Mouse (Mus musculus) right cerebral cortex, postnatal 14 days (tissue): ENCODE measurements around the gene Sco1.
A peak's percentile ranks its signal among the peaks of the same experiment; 100 is the strongest.
"Not testable (repeated sequence)": the region's sequence is repeated elsewhere in the genome, so short reads cannot be mapped to it uniquely, and the experiment has no call there.

Source experiments
- DNase-seq: peaks from one replicate; pipeline ENCODE4 v3.0.0; 2022

The Sco1 gene

GRCm38 (mm10) chr11:67086467-67087164 is 34.1 kb downstream of the Sco1 start:
- no peak for DNase-seq

DNA sequence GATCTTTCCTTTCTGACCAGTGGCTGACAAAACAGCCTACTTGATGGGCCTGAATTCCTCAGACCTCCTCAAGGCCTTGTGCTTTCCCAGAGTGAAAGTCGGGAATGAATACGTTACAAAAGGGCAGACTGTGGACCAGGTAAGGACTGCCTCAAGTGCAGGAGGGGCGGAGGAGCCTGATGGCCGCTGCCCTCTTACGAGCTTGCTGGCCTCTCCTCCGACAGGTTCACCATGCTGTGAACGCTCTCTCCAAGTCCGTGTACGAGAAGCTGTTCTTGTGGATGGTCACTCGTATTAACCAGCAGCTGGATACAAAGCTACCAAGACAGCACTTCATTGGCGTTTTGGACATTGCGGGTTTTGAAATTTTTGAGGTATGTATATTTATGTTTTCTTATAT is 34.8 kb downstream of the Sco1 start:
- no peak for DNase-seq

- not testable (repeated sequence) for DNase-seq
Observed at GRCm38 (mm10) chr11:67092354-67092753, 39.9 kb downstream of the Sco1 start.

DNA sequence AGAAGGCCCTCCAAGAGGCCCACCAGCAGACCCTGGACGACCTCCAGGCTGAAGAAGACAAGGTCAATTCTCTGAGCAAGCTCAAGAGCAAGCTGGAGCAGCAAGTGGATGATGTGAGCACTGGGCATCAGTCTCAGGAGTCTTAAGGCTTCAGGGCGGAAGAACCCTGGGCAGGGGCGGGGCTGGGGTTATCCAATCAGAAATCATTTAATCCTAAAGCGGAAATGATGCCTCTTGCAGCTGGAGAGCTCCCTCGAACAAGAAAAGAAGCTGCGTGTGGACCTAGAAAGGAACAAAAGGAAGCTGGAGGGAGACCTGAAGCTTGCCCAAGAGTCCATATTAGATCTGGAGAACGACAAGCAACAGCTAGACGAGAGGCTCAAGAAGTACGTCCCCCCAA is 40.7 kb downstream of the Sco1 start:
- no peak for DNase-seq

DNA sequence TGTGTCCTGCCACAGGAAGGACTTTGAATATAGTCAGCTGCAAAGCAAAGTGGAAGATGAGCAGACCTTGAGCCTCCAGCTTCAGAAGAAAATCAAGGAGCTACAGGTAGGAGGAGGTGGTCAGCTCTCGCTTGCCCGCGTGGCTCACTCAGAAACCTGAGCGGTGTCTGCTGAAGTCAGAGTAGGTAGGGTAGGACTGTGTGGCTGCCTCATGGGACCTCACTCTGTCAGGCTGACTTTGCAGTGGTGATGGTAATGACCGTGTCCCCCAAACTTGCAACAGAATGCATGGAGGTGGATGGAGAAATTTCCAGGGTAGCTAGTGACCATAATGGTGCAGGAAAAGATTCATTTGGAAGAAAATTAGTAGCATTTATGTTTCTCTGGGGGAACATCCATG is 41.2 kb downstream of the Sco1 start:
- DNase-seq, result no peak

- DNase-seq, result no peak
Observed at GRCm38 (mm10) chr11:67094470-67094869, 42.0 kb downstream of the Sco1 start.

DNA sequence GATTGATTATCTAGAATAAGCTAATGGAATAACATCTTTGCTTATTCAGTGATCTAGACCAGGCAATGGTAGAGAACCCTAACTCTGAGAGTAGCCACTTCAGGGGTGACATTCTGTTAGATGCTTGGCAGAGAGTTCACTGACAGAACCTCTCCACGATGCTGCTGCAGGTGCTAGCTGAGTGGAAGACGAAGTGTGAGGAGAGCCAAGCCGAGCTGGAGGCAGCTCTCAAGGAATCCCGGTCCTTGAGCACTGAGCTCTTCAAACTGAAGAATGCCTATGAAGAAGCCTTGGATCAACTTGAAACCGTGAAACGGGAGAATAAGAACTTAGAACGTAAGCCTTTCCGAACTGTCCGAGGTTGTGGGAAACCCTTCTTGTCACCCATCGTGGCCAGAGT is 45.2 kb downstream of the Sco1 start:
- no peak for DNase-seq

GRCm38 (mm10) chr11:67098427-67098826 is 46.0 kb downstream of the Sco1 start:
- peak; percentile 31 for DNase-seq

DNA sequence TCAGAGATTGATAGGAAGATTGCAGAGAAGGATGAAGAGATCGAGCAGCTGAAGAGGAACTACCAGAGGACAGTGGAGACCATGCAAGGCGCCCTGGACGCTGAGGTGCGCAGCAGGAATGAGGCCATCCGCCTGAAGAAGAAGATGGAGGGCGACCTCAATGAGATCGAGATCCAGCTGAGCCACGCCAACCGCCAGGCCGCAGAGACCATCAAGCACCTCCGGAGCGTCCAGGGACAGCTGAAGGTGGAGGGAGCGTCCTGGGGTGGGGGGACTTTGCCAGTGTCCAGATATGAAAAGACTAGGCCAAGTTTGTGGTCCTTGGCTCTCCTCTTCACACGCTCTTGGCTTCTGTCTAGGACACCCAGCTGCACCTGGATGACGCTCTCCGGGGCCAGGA is 46.8 kb downstream of the Sco1 start:
- no peak for DNase-seq

DNA sequence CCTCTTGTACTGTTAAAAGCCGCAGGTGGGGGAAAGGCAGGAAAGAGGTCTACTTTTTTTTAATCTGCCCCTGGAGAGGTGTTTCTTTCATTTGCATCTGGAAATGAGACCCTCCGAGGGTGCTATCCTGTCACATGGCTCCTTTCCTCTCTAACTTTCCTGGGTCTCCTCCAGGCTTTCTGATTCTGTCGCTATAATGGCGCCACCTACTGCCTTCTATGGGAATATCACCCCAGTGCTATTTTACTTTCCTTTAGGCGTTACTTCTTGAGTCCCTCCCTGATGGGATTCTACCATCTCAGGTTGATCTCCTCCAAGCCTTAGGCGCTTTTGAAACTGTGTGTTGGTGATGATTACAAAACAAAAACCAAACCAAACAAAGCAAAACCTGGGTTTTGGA is 47.7 kb downstream of the Sco1 start:
- DNase-seq, result peak; percentile 38

DNA sequence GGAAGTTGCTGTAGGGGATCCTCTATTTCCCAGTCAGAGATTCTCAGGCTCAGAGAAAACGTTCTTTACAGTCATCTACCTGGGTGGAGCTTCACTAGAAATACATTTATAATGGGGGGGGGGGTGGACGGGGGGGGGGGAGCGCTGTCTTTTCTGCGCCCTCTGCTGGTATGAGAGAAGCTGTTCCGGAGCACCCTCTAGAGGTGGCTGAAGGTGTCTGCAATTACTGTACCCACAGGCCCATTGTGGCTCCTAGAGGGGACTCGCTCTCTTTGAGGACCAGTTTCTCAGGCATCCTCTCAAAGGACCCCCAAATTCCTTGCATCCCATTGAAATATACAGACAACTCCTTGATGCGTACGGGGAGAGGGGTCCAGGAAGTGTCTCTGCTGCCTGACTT is 49.2 kb downstream of the Sco1 start:
- peak; percentile 59 for DNase-seq

GRCm38 (mm10) chr11:67103256-67103655 is 50.8 kb downstream of the Sco1 start:
- DNase-seq, result no peak

- DNase-seq, result no peak
Observed at GRCm38 (mm10) chr11:67104242-67104641, 51.8 kb downstream of the Sco1 start.

GRCm38 (mm10) chr11:67104714-67105113 is 52.2 kb downstream of the Sco1 start:
- no peak for DNase-seq

DNA sequence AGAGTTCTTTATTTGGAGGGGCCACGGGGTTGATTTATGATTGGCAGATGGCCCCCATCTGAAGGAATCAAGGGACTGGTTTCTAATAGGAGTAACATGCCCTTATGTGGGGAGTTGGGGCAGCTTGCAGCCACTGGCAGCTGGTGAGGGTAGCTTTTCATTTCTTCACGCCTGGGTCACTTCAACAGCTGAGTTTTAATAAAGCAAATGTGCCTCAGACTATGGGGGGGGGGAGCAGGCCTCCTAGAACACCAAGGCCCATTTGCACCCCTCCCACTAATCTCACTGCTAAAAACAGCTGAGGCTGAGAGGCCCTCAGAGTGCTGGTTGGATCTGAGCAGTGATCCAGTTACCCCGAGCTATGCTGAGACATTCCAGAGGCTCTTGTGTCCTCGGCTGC is 53.2 kb downstream of the Sco1 start:
- DNase-seq, result no peak

DNA sequence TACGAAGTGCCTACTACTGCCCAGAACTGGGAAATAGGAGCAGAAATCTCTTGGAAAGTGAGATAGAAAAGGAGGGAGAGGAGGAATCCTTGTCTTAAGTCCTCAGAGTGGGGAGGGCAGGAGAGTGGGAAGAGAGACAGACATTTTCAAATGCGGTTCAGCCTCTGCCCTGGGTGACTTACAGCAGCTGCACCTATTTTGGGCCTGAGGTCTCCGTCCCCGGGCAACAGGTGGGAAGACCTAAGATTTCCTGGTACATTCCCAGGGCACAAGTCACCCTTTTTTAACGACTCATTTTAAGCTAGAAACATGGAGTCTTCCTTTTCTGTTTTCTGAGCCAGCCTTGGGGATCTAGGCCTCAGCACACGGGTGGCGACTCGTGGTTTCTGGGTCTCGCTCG is 54.5 kb downstream of the Sco1 start:
- DNase-seq, result no peak

- peak; percentile 87 for DNase-seq
Observed at GRCm38 (mm10) chr11:67110168-67110948, 57.9 kb downstream of the Sco1 start.

GRCm38 (mm10) chr11:67112019-67112850 is 59.8 kb downstream of the Sco1 start:
- DNase-seq, result peak; percentile 86

GRCm38 (mm10) chr11:67112851-67113202 is 60.4 kb downstream of the Sco1 start:
- peak; percentile 75 for DNase-seq

- no peak for DNase-seq
Observed at GRCm38 (mm10) chr11:67113381-67113780, 60.9 kb downstream of the Sco1 start.

- no peak for DNase-seq
Observed at GRCm38 (mm10) chr11:67114261-67114660, 61.8 kb downstream of the Sco1 start.

DNA sequence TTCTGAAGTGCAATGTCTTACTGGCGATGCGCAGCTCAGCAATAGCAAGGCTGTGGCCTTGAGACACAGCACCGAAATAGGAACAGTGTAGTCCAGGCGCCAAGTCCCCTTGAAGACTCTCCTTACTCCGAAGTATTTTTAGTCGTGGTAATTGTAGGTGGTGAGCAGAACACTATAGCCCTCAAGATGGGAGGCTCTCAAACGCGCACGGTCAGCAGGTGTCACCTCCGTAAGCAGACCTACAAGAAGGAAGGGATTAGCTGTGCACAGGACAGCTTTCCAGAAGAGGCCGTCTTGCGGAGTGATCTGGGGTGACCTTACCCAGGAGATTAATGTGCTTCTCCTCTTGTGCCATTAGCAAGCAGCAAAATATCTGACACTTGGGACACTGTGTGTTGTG is 62.4 kb downstream of the Sco1 start:
- no peak for DNase-seq
